Mouse (Mus musculus): ENCODE measurements around the gene Ptk6. TPM values are rescaled to one million over a fixed set of nuclear protein-coding genes. Genes with fewer than 3 reads are reported as not detected.
A peak's percentile ranks its signal among the peaks of the same experiment; 100 is the strongest.

Ptk6 gene
- polyA plus RNA-seq, 1 experiment from 2014 or later, result not detected

GRCm38 (mm10) chr2:181228335-181228734 is 25.7 kb upstream of the Ptk6 start:
- H3K4me3 ChIP-seq (ENCODE audit: low read depth, low read length), result no peak overlapping the region
- H3K36me3 ChIP-seq (ENCODE audit: control insufficient read depth, insufficient read depth, low read length), result no peaks in the 10 kb centered on the region; the same call in 1 of the 2 replicates
- H3K9me3 ChIP-seq (ENCODE audit: control insufficient read depth, low read depth, low read length), result no peaks in the 10 kb centered on the region
- no peak for ATAC-seq (ENCODE audit: insufficient number of reproducible peaks, insufficient read depth, low FRiP score, low read depth)
- no peaks in the 10 kb centered on the region for H3K4me1 ChIP-seq (ENCODE audit: control insufficient read depth, insufficient read depth, low read length)
- 64% methylated on average over 1 of the region's 1 CpGs for WGBS
- H3K4me2 ChIP-seq (replicated peaks; ENCODE audit: low read depth, low read length), result no peak overlapping the region
- no peaks in the 10 kb centered on the region for H3K27me3 ChIP-seq (ENCODE audit: control insufficient read depth, insufficient read depth, low read length)
- H3K27ac ChIP-seq (ENCODE audit: low read length), result no peak overlapping the region
- H3K9ac ChIP-seq (replicated peaks; ENCODE audit: low read depth, low read length), result no peak overlapping the region

GRCm38 (mm10) chr2:181227122-181227521 is 24.5 kb upstream of the Ptk6 start:
- Histone ChIP-seq H3K27me3 (ENCODE audit: control insufficient read depth, insufficient read depth, low read length) (no peaks in the 10 kb centered on the region), H3K27ac (ENCODE audit: low read length) (no peak overlapping the region), H3K9me3 (ENCODE audit: control insufficient read depth, low read depth, low read length) (no peaks in the 10 kb centered on the region), H3K4me1 (ENCODE audit: control insufficient read depth, insufficient read depth, low read length) (no peaks in the 10 kb centered on the region), H3K9ac (replicated peaks; ENCODE audit: low read depth, low read length) (no peak overlapping the region), H3K4me3 (ENCODE audit: low read depth, low read length) (no peak overlapping the region), H3K36me3 (ENCODE audit: control insufficient read depth, insufficient read depth, low read length) (no peaks in the 10 kb centered on the region; the same call in 1 of the 2 replicates), H3K4me2 (replicated peaks; ENCODE audit: low read depth, low read length) (no peak overlapping the region)
- no peak for ATAC-seq (ENCODE audit: insufficient number of reproducible peaks, insufficient read depth, low FRiP score, low read depth)
- WGBS, result 82% methylated on average over 3 of the region's 3 CpGs

- Histone ChIP-seq H3K4me3 (ENCODE audit: low read depth, low read length) (no peak overlapping the region), H3K9me3 (ENCODE audit: control insufficient read depth, low read depth, low read length) (no peaks in the 10 kb centered on the region), H3K27ac (ENCODE audit: low read length) (no peak overlapping the region), H3K36me3 (ENCODE audit: control insufficient read depth, insufficient read depth, low read length) (no peaks in the 10 kb centered on the region; the same call in 1 of the 2 replicates), H3K4me2 (replicated peaks; ENCODE audit: low read depth, low read length) (no peak overlapping the region), H3K4me1 (ENCODE audit: control insufficient read depth, insufficient read depth, low read length) (peaks cover 5% of the 10 kb centered on the region), H3K9ac (replicated peaks; ENCODE audit: low read depth, low read length) (no peak overlapping the region), H3K27me3 (ENCODE audit: control insufficient read depth, insufficient read depth, low read length) (no peaks in the 10 kb centered on the region)
- 87% methylated on average over 2 of the region's 2 CpGs for WGBS
- ATAC-seq (ENCODE audit: insufficient number of reproducible peaks, insufficient read depth, low FRiP score, low read depth), result no peak
Measured at GRCm38 (mm10) chr2:181224994-181225393, 22.4 kb upstream of the Ptk6 start.

- WGBS, result 20% methylated on average over 2 of the region's 2 CpGs
- no peak overlapping the region for H3K4me3 ChIP-seq (ENCODE audit: low read depth, low read length)
- H3K9ac ChIP-seq (replicated peaks; ENCODE audit: low read depth, low read length), result no peak overlapping the region
- H3K4me2 ChIP-seq (replicated peaks; ENCODE audit: low read depth, low read length), result peak overlapping the region; percentile 51
- H3K27me3 ChIP-seq (ENCODE audit: control insufficient read depth, insufficient read depth, low read length), result no peaks in the 10 kb centered on the region
- 0 out of 2 replicates have a peak, but pooled peaks have one; percentile 7 for ATAC-seq (ENCODE audit: insufficient number of reproducible peaks, insufficient read depth, low FRiP score, low read depth)
- no peaks in the 10 kb centered on the region for H3K9me3 ChIP-seq (ENCODE audit: control insufficient read depth, low read depth, low read length)
- 0 out of 2 replicates have a peak overlapping the region, but pooled peaks have one; percentile 33 for H3K27ac ChIP-seq (ENCODE audit: low read length)
- H3K36me3 ChIP-seq (ENCODE audit: control insufficient read depth, insufficient read depth, low read length), result no peaks in the 10 kb centered on the region
- H3K4me1 ChIP-seq (ENCODE audit: control insufficient read depth, insufficient read depth, low read length), result peaks cover 8% of the 10 kb centered on the region
Measured at GRCm38 (mm10) chr2:181220361-181220760, 17.8 kb upstream of the Ptk6 start.

- Histone ChIP-seq H3K4me3 (ENCODE audit: low read depth, low read length) (peak within 1 kb of the TSS; percentile 17), H3K27ac (ENCODE audit: low read length) (peak within 1 kb of the TSS; percentile 61; the same call in 1 of the 2 replicates), H3K36me3 (ENCODE audit: control insufficient read depth, insufficient read depth, low read length) (no peaks in the 10 kb centered on the region), H3K4me2 (replicated peaks; ENCODE audit: low read depth, low read length) (peak within 1 kb of the TSS; percentile 51), H3K4me1 (ENCODE audit: control insufficient read depth, insufficient read depth, low read length) (peaks cover 8% of the 10 kb centered on the region), H3K9me3 (ENCODE audit: control insufficient read depth, low read depth, low read length) (no peaks in the 10 kb centered on the region), H3K27me3 (ENCODE audit: control insufficient read depth, insufficient read depth, low read length) (no peaks in the 10 kb centered on the region), H3K9ac (replicated peaks; ENCODE audit: low read depth, low read length) (no peak within 1 kb of the TSS)
- WGBS, result 1% methylated on average over 25 of the region's 25 CpGs
- peak; percentile 96 for ATAC-seq (ENCODE audit: insufficient number of reproducible peaks, insufficient read depth, low FRiP score, low read depth)
Measured at GRCm38 (mm10) chr2:181219538-181220216, 17.1 kb upstream of the Ptk6 start, which contains the start of gene Fndc11. Gene Fndc11 (plus strand): TSS chr2:181220013.

- peak overlapping the region; percentile 61; the same call in 1 of the 2 replicates for H3K27ac ChIP-seq (ENCODE audit: low read length)
- H3K9me3 ChIP-seq (ENCODE audit: control insufficient read depth, low read depth, low read length), result no peaks in the 10 kb centered on the region
- peaks cover 8% of the 10 kb centered on the region for H3K4me1 ChIP-seq (ENCODE audit: control insufficient read depth, insufficient read depth, low read length)
- H3K4me2 ChIP-seq (replicated peaks; ENCODE audit: low read depth, low read length), result peak overlapping the region; percentile 51; the same call in 1 of the 2 replicates
- H3K4me3 ChIP-seq (ENCODE audit: low read depth, low read length), result no peak overlapping the region
- H3K9ac ChIP-seq (replicated peaks; ENCODE audit: low read depth, low read length), result no peak overlapping the region
- H3K36me3 ChIP-seq (ENCODE audit: control insufficient read depth, insufficient read depth, low read length), result no peaks in the 10 kb centered on the region
- 43% methylated on average over 5 of the region's 5 CpGs for WGBS
- no peak for ATAC-seq (ENCODE audit: insufficient number of reproducible peaks, insufficient read depth, low FRiP score, low read depth)
- no peaks in the 10 kb centered on the region for H3K27me3 ChIP-seq (ENCODE audit: control insufficient read depth, insufficient read depth, low read length)
Measured at GRCm38 (mm10) chr2:181218881-181219485, 16.4 kb upstream of the Ptk6 start.

- no peak for ATAC-seq (ENCODE audit: insufficient number of reproducible peaks, insufficient read depth, low FRiP score, low read depth)
Measured at GRCm38 (mm10) chr2:181216037-181216436, 13.4 kb upstream of the Ptk6 start.

GRCm38 (mm10) chr2:181213021-181213445 is 10.4 kb upstream of the Ptk6 start, which contains the start of gene Srms:
Gene Srms (minus strand): TSS chr2:181213185.
- Histone ChIP-seq H3K9me3 (ENCODE audit: control insufficient read depth, low read depth, low read length) (no peaks in the 10 kb centered on the region), H3K36me3 (ENCODE audit: control insufficient read depth, insufficient read depth, low read length) (no peaks in the 10 kb centered on the region), H3K27ac (ENCODE audit: low read length) (no peak within 1 kb of the TSS), H3K4me3 (ENCODE audit: low read depth, low read length) (peak within 1 kb of the TSS; percentile 20; the same call in 1 of the 2 replicates), H3K4me2 (replicated peaks; ENCODE audit: low read depth, low read length) (peak within 1 kb of the TSS; percentile 57), H3K4me1 (ENCODE audit: control insufficient read depth, insufficient read depth, low read length) (0 out of 2 replicates have a peak, but pooled peaks cover 6% of the 10 kb centered on the region), H3K27me3 (ENCODE audit: control insufficient read depth, insufficient read depth, low read length) (peaks cover 15% of the 10 kb centered on the region), H3K9ac (replicated peaks; ENCODE audit: low read depth, low read length) (no peak within 1 kb of the TSS)
- peak; percentile 61; the same call in 1 of the 2 replicates for ATAC-seq (ENCODE audit: insufficient number of reproducible peaks, insufficient read depth, low FRiP score, low read depth)
- WGBS, result 3% methylated on average over 17 of the region's 17 CpGs

More at GRCm38 (mm10) chr2:181216037-181216436, 13.4 kb upstream of the Ptk6 start:
- Histone ChIP-seq H3K27ac (ENCODE audit: low read length) (no peak overlapping the region), H3K9ac (replicated peaks; ENCODE audit: low read depth, low read length) (no peak overlapping the region), H3K4me3 (ENCODE audit: low read depth, low read length) (no peak overlapping the region), H3K36me3 (ENCODE audit: control insufficient read depth, insufficient read depth, low read length) (no peaks in the 10 kb centered on the region), H3K4me1 (ENCODE audit: control insufficient read depth, insufficient read depth, low read length) (peaks cover 15% of the 10 kb centered on the region), H3K27me3 (ENCODE audit: control insufficient read depth, insufficient read depth, low read length) (peaks cover 15% of the 10 kb centered on the region), H3K4me2 (replicated peaks; ENCODE audit: low read depth, low read length) (no peak overlapping the region), H3K9me3 (ENCODE audit: control insufficient read depth, low read depth, low read length) (no peaks in the 10 kb centered on the region)
- 86% methylated on average over 6 of the region's 6 CpGs for WGBS

Data from stomach, embryonic 14.5 days (tissue).